Mouse (Mus musculus) myocyte (in vitro differentiated cells): Measurements from ENCODE around the gene Pde4d.

Source experiments
- CEBPB ChIP-seq: IDR thresholded peaks from 2 replicates; pipeline ENCODE4 v1.6.1; 2011; ENCODE audit warnings: mild to moderate bottlenecking, moderate library complexity; ENCODE audit not compliant: poor library complexity, insufficient read depth, severe bottlenecking
- E2F4 ChIP-seq: IDR thresholded peaks from one replicate; pipeline ENCODE4 v1.6.1; 2011; ENCODE audit warnings: mild to moderate bottlenecking, control low read depth, moderate library complexity; ENCODE audit not compliant: insufficient read depth
- MAX ChIP-seq: IDR thresholded peaks from one replicate; pipeline ENCODE4 v1.6.1; 2011; ENCODE audit warnings: low read depth, mild to moderate bottlenecking, control low read depth
- MYOG ChIP-seq, 3 experiments: IDR thresholded peaks; one replicate each; pipeline ENCODE4 v1.6.1; 2011; ENCODE audit warnings: control low read depth in 2 of 3, low read depth in 2 of 3, mild to moderate bottlenecking in 2 of 3; ENCODE audit not compliant: insufficient read length in 2 of 3, control insufficient read depth in 1 of 3, insufficient read depth in 1 of 3
- POLR2A ChIP-seq: IDR thresholded peaks from one replicate; pipeline ENCODE4 v1.6.1; 2011; ENCODE audit warnings: low read depth, mild to moderate bottlenecking, control low read depth, moderate library complexity; ENCODE audit not compliant: insufficient read length
- REST ChIP-seq: IDR thresholded peaks from one replicate; pipeline ENCODE4 v1.6.1; 2011; ENCODE audit warnings: mild to moderate bottlenecking, control low read depth, moderate library complexity; ENCODE audit not compliant: insufficient read depth, insufficient read length
- TCF3 ChIP-seq: IDR thresholded peaks from one replicate; pipeline ENCODE4 v1.6.1; 2011; ENCODE audit warnings: low read depth, control low read depth; ENCODE audit not compliant: insufficient read length

DNA sequence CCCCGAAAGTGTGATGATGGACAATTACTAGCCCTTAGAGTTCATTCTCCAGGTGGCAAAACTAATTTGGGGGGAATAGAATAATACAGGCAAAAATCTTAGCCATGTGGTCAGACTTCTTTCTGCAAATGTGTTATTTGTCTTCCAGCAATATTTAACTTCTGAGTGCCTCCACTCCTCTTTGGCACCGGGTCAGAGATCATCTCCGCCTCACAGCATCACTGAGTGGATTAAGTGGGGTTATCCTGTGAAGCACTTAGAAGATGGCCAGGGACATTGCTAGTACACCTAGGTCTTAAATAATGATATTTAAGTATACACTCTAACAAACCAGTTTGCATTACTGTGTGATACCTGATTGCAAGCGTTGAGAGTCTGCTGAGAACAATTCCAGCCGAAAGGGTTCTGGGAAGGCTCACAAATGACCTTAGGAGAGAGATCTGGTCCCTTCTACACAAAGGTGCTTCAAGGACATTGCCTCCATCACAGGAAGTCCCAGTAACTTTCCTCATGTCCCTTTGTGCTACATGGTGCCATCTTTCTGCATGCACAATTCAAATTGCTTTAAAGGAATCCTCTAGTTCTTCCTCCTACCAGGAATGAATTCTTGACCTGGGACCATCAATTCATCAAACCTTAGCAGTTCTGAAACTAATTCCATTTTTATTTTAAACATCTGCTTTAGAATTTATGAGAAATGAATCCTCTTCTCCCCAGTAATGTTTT is 989.9 kb downstream of the Pde4d start:
- TF ChIP-seq POLR2A: no peak
- TF ChIP-seq E2F4: no peak
- no peak for TF ChIP-seq TCF3
- TF ChIP-seq CEBPB: no peak
- TF ChIP-seq MYOG (IDR thresholded peaks at IDR 0.05; ENCODE audit: control insufficient read depth in 1 of 3, insufficient read depth in 1 of 3, insufficient read length in 2 of 3, low read depth in 2 of 3): no peak
- TF ChIP-seq MAX: no peak
- TF ChIP-seq REST: no peak
